ENCODE assay signal across 10 mouse cellular contexts in genomic region chr3:89226361-89226760, GRCm38 (mm10). TPM values are rescaled to one million over a fixed set of nuclear protein-coding genes. Genes with fewer than 3 reads are reported as not detected.
DNase-seq lines count a peak whose midpoint lies in the region; ATAC-seq and TF ChIP-seq lines count a peak whose summit lies in the region.
"Had no signal": no experiment of that assay in that cellular context is flagged by ENCODE, and none has a peak within 500 bp of the region (broad histone marks: within the 10 kb centered on the region; RNA-seq: fewer than 3 reads in every experiment).

No protein-coding gene starts in this region.

- H3K4me1 ChIP-seq in lung, embryonic 14.5 days (ENCODE audit: insufficient read depth) = peaks cover 12% of the 10 kb centered on the region; the same call in 1 of the 2 replicates
- H3K4me1 ChIP-seq in forebrain, embryonic 16.5 days (replicated peaks; ENCODE audit: control insufficient read depth, insufficient read depth, low read length) = peaks cover 55% of the 10 kb centered on the region
- peaks cover 41% of the 10 kb centered on the region for H3K4me1 ChIP-seq in limb, embryonic 13.5 days
- peaks cover 3% of the 10 kb centered on the region; the same call in 1 of the 2 replicates for H3K4me1 ChIP-seq in stomach, postnatal 0 days (replicated peaks; ENCODE audit: control insufficient read depth, insufficient read depth)

- H3K4me2 ChIP-seq in lung, embryonic 14.5 days = peak overlapping the region; percentile 86
- H3K4me2 ChIP-seq in forebrain, embryonic 16.5 days (ENCODE audit: low read length) = peak overlapping the region; percentile 71
- H3K4me2 ChIP-seq in limb, embryonic 13.5 days (replicated peaks) = peak overlapping the region; percentile 85
- H3K4me2 ChIP-seq in stomach, postnatal 0 days (replicated peaks; ENCODE audit: low read depth) = no peak overlapping the region; the same call in 1 of the 2 replicates

- H3K36me3 ChIP-seq in lung, embryonic 14.5 days (ENCODE audit: insufficient read depth) = peaks cover 10% of the 10 kb centered on the region; the same call in 1 of the 2 replicates
- H3K36me3 ChIP-seq in forebrain, embryonic 16.5 days (ENCODE audit: control insufficient read depth, insufficient read depth) = no peaks in the 10 kb centered on the region
- peaks cover 37% of the 10 kb centered on the region for H3K36me3 ChIP-seq in limb, embryonic 13.5 days
- H3K36me3 ChIP-seq in stomach, postnatal 0 days (ENCODE audit: control insufficient read depth, insufficient read depth, low read length) = peaks cover 4% of the 10 kb centered on the region; the same call in 1 of the 2 replicates

- no peaks in the 10 kb centered on the region for H3K9me3 ChIP-seq in lung, embryonic 14.5 days (ENCODE audit: low read depth, low read length)
- H3K9me3 ChIP-seq in forebrain, embryonic 16.5 days (ENCODE audit: control insufficient read depth, low read length) = no peaks in the 10 kb centered on the region
- no peaks in the 10 kb centered on the region for H3K9me3 ChIP-seq in limb, embryonic 13.5 days
- no peaks in the 10 kb centered on the region for H3K9me3 ChIP-seq in stomach, postnatal 0 days (ENCODE audit: control insufficient read depth, low read length)

- TF ChIP-seq EP300 in stomach, postnatal 0 days (optimal IDR thresholded peaks at IDR 0.05) = no peak

- peak overlapping the region; percentile 45 for H3K4me3 ChIP-seq in lung, embryonic 14.5 days (ENCODE audit: low read depth, low read length)
- peak overlapping the region; percentile 48 for H3K4me3 ChIP-seq in forebrain, embryonic 16.5 days (replicated peaks; ENCODE audit: low read length)
- H3K4me3 ChIP-seq in limb, embryonic 13.5 days = peak overlapping the region; percentile 46
- no peak overlapping the region for H3K4me3 ChIP-seq in stomach, postnatal 0 days (ENCODE audit: low read depth, low read length)

- DNase-seq in lung, embryonic 14.5 days = no peak
- DNase-seq in lung, postnatal 25 days (ENCODE audit: low spot score) = no peak
- DNase-seq in stomach, postnatal 0 days (ENCODE audit: low spot score) = no peak
- no peak for DNase-seq in left cerebral cortex, adult 8-10 months (ENCODE audit: low spot score in 2 of 2)
- DNase-seq in thymus, adult 18-20 months = no peak
- DNase-seq: cerebellum, adult 18-20 months; heart, postnatal 10 days; lung, postnatal 36 days had no signal

- TF ChIP-seq CTCF in lung, embryonic 14.5 days (IDR thresholded peaks at IDR 0.05; ENCODE audit: low read depth) = no peak
- no peak for TF ChIP-seq CTCF in stomach, postnatal 0 days (IDR thresholded peaks at IDR 0.05; ENCODE audit: low read depth)

- ATAC-seq in lung, embryonic 14.5 days (ENCODE audit: insufficient read depth) = no peak
- no peak for ATAC-seq in forebrain, embryonic 16.5 days
- ATAC-seq in limb, embryonic 13.5 days (ENCODE audit: low FRiP score, low read depth) = no peak
- ATAC-seq in stomach, postnatal 0 days (ENCODE audit: low FRiP score, low TSS enrichment) = no peak

- no peak overlapping the region; the same call in 1 of the 2 replicates for H3K27ac ChIP-seq in lung, embryonic 14.5 days (ENCODE audit: low read depth)
- peak overlapping the region; percentile 89 for H3K27ac ChIP-seq in forebrain, embryonic 16.5 days (ENCODE audit: low read length)
- no peak overlapping the region for H3K27ac ChIP-seq in limb, embryonic 13.5 days
- no peak overlapping the region for H3K27ac ChIP-seq in stomach, postnatal 0 days (replicated peaks)

- H3K9ac ChIP-seq in lung, embryonic 14.5 days = peak overlapping the region; percentile 48
- peak overlapping the region; percentile 58 for H3K9ac ChIP-seq in forebrain, embryonic 16.5 days (replicated peaks; ENCODE audit: low read depth, low read length)
- H3K9ac ChIP-seq in limb, embryonic 13.5 days = peak overlapping the region; percentile 64
- H3K9ac ChIP-seq in stomach, postnatal 0 days (ENCODE audit: low read length) = 0 out of 2 replicates have a peak overlapping the region, but pooled peaks have one; percentile 23

- H3K27me3 ChIP-seq in lung, embryonic 14.5 days (ENCODE audit: insufficient read depth, low read length) = no peaks in the 10 kb centered on the region
- no peaks in the 10 kb centered on the region for H3K27me3 ChIP-seq in forebrain, embryonic 16.5 days (replicated peaks; ENCODE audit: control insufficient read depth, insufficient read depth, low read length)
- H3K27me3 ChIP-seq in limb, embryonic 13.5 days = peaks cover 20% of the 10 kb centered on the region
- no peaks in the 10 kb centered on the region for H3K27me3 ChIP-seq in stomach, postnatal 0 days (ENCODE audit: control insufficient read depth, insufficient read depth, low read length)

- 37% methylated on average over 11 of the region's 11 CpGs for WGBS in lung, embryonic 14.5 days
- WGBS in forebrain, embryonic 16.5 days = 4% methylated on average over 11 of the region's 11 CpGs
- 26% methylated on average over 11 of the region's 11 CpGs for WGBS in limb, embryonic 13.5 days
- WGBS in stomach, postnatal 0 days = 49% methylated on average over 11 of the region's 11 CpGs

RNA-seq across cellular contexts. Expression of gene Mtx1, which starts 0.5 kb away (rescaled TPM):
- polyA plus RNA-seq in lung, embryonic 14.5 days (2014; fragmentation: Nextera tagmentation; extraction: Ambion mirVana) = 193 and 212 TPM in 2 replicates
- polyA plus RNA-seq in forebrain, embryonic 16.5 days (2015; fragmentation: Nextera tagmentation; extraction: Ambion mirVana) = 180 and 183 TPM in 2 replicates
- polyA plus RNA-seq in limb, embryonic 13.5 days (2015; fragmentation: Nextera tagmentation; extraction: Ambion mirVana) = 202 and 205 TPM in 2 replicates
- 129 and 133 TPM in 2 replicates for polyA plus RNA-seq in stomach, postnatal 0 days (2015; fragmentation: Nextera tagmentation; extraction: Ambion mirVana)
- 100 to 1,000 TPM in 2 of 4 experiments, 10 to 100 TPM in 2; 95.4 to 105 (median 99.8) TPM for total RNA-seq in left cerebral cortex, adult 8-10 months (2022)

RNA-seq across cellular contexts. Expression of gene Muc1, which starts 2.5 kb away (rescaled TPM):
- 43.0 and 50.4 TPM in 2 replicates for polyA plus RNA-seq in lung, embryonic 14.5 days (2014; fragmentation: Nextera tagmentation; extraction: Ambion mirVana)
- 1.6 and 1.7 TPM in 2 replicates for polyA plus RNA-seq in forebrain, embryonic 16.5 days (2015; fragmentation: Nextera tagmentation; extraction: Ambion mirVana)
- polyA plus RNA-seq in limb, embryonic 13.5 days (2015; fragmentation: Nextera tagmentation; extraction: Ambion mirVana) = 0.64 and 1.1 TPM in 2 replicates
- 212 and 255 TPM in 2 replicates for polyA plus RNA-seq in stomach, postnatal 0 days (2015; fragmentation: Nextera tagmentation; extraction: Ambion mirVana)
- total RNA-seq in left cerebral cortex, adult 8-10 months (2022) = 1 to 10 TPM in 1 of 4 experiments, under 1 TPM in 3; 0.36 to 1.5 (median 0.67) TPM

RNA-seq across cellular contexts. Expression of gene Thbs3, which starts 11.4 kb away (rescaled TPM):
- 33.6 and 39.9 TPM in 2 replicates for polyA plus RNA-seq in lung, embryonic 14.5 days (2014; fragmentation: Nextera tagmentation; extraction: Ambion mirVana)
- polyA plus RNA-seq in forebrain, embryonic 16.5 days (2015; fragmentation: Nextera tagmentation; extraction: Ambion mirVana) = 61.5 and 84.2 TPM in 2 replicates
- polyA plus RNA-seq in limb, embryonic 13.5 days (2015; fragmentation: Nextera tagmentation; extraction: Ambion mirVana) = 63.7 and 69.8 TPM in 2 replicates
- 25.5 and 31.1 TPM in 2 replicates for polyA plus RNA-seq in stomach, postnatal 0 days (2015; fragmentation: Nextera tagmentation; extraction: Ambion mirVana)
- total RNA-seq in left cerebral cortex, adult 8-10 months (2022) = 10 to 100 TPM; 14.2 to 24.3 (median 22.2) TPM

RNA-seq across cellular contexts. Expression of gene Krtcap2, which starts 19.4 kb away (rescaled TPM):
- 293 and 312 TPM in 2 replicates for polyA plus RNA-seq in lung, embryonic 14.5 days (2014; fragmentation: Nextera tagmentation; extraction: Ambion mirVana)
- 187 and 195 TPM in 2 replicates for polyA plus RNA-seq in forebrain, embryonic 16.5 days (2015; fragmentation: Nextera tagmentation; extraction: Ambion mirVana)
- polyA plus RNA-seq in limb, embryonic 13.5 days (2015; fragmentation: Nextera tagmentation; extraction: Ambion mirVana) = 332 and 333 TPM in 2 replicates
- polyA plus RNA-seq in stomach, postnatal 0 days (2015; fragmentation: Nextera tagmentation; extraction: Ambion mirVana) = 266 and 314 TPM in 2 replicates
- total RNA-seq in left cerebral cortex, adult 8-10 months (2022) = 10 to 100 TPM; 70.4 to 91.2 (median 83.7) TPM

RNA-seq across cellular contexts. Expression of gene Trim46, which starts 19.7 kb away (rescaled TPM):
- polyA plus RNA-seq in lung, embryonic 14.5 days (2014; fragmentation: Nextera tagmentation; extraction: Ambion mirVana) = 5.7 and 6.3 TPM in 2 replicates
- polyA plus RNA-seq in forebrain, embryonic 16.5 days (2015; fragmentation: Nextera tagmentation; extraction: Ambion mirVana) = 62.5 and 76.1 TPM in 2 replicates
- 6.1 and 6.8 TPM in 2 replicates for polyA plus RNA-seq in limb, embryonic 13.5 days (2015; fragmentation: Nextera tagmentation; extraction: Ambion mirVana)
- polyA plus RNA-seq in stomach, postnatal 0 days (2015; fragmentation: Nextera tagmentation; extraction: Ambion mirVana) = 2.7 and 3.3 TPM in 2 replicates
- 10 to 100 TPM; 66.2 to 74.6 (median 68.4) TPM for total RNA-seq in left cerebral cortex, adult 8-10 months (2022)

Comparison
In these comparisons a context has a peak if more than half of its experiments do, and no peak if none do; other contexts are left out.
1. RNA of gene Muc1, which starts 2.5 kb away (polyA plus RNA-seq): 212 to 255 TPM in stomach, postnatal 0 days and 43.0 to 50.4 TPM in lung, embryonic 14.5 days; 1.6 to 1.7 TPM in forebrain, embryonic 16.5 days and 0.64 to 1.1 TPM in limb, embryonic 13.5 days; every median in the first group is over 10 times any median in the second.
2. Peak in every context shown above with its lines, with median percentiles within 50 percentile points of each other: H3K9ac ChIP-seq.